Comparison of ENCODE assay signal across 14 mouse cellular contexts in the genomic region with DNA sequence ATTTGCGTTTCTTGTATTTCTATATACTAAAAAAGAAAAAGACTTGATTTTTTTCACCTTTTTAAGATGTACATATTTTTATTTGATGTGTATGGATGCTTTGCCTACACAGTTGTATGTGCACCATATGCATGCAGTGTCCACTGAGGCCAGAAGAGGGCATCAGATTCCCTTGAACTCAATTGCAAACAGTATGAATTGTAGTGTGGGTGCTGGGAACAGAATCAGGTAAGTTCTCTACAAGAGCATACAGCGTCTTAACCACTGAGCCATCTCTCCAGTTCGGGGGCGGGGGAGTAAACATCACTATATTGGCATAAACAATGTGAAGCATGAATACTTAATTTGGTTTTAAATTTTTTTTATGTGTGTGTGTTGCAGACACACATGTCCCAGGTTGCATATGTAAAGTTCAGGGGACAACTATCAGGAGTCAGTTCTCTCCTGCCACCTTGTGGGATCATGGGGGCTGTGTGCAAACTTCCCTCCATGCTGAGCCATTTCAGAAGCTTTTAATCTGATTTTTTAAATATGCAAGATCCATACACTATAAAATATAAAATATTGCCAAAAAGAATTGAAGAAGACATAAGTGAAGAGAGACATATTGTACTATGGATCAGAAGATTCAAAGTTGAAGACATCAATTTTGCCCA.
"Had no signal": no experiment of that assay in that cellular context is flagged by ENCODE, and none has a peak within 500 bp of the region (broad histone marks: within the 10 kb centered on the region; RNA-seq: fewer than 3 reads in every experiment).

No protein-coding gene starts in this region.

- H3K4me3 ChIP-seq: kidney, embryonic 15.5 days; liver, embryonic 15.5 days; megakaryocyte, embryonic 14.5 days; midbrain, embryonic 13.5 days; neural tube, embryonic 15.5 days had no signal

- H3K9ac ChIP-seq: kidney, embryonic 15.5 days; liver, embryonic 15.5 days; midbrain, embryonic 13.5 days; neural tube, embryonic 15.5 days had no signal

- H3K9me3 ChIP-seq: liver, embryonic 15.5 days; midbrain, embryonic 13.5 days; neural tube, embryonic 15.5 days had no signal

- H3K4me2 ChIP-seq: kidney, embryonic 15.5 days; liver, embryonic 11.5 days; liver, embryonic 15.5 days; midbrain, embryonic 13.5 days; neural tube, embryonic 15.5 days had no signal

- H3K4me1 ChIP-seq: kidney, embryonic 15.5 days; liver, embryonic 15.5 days; megakaryocyte, embryonic 14.5 days had no signal

- H3K27ac ChIP-seq: kidney, embryonic 15.5 days; liver, embryonic 15.5 days; macrophage; midbrain, embryonic 13.5 days; neural tube, embryonic 15.5 days had no signal

- H3K27me3 ChIP-seq: kidney, embryonic 15.5 days; midbrain, embryonic 13.5 days; neural tube, embryonic 15.5 days had no signal

- ATAC-seq: midbrain, embryonic 13.5 days had no signal

- H3K36me3 ChIP-seq: kidney, embryonic 15.5 days; liver, embryonic 15.5 days; midbrain, embryonic 13.5 days; neural tube, embryonic 15.5 days had no signal

- DNase-seq: kidney, adult 2 months; kidney, postnatal 14 days; layer of hippocampus, adult 9-11 months; layer of hippocampus, postnatal 36 days; lung, adult 2 months; thymus, adult 18-20 months; thymus, postnatal 14 days had no signal
